Mouse (Mus musculus) embryonic facial prominence, embryonic 13.5 days (tissue): ENCODE measurements around the gene Fth1. TPM values are rescaled to one million over a fixed set of nuclear protein-coding genes. Genes with fewer than 3 reads are reported as not detected.

Source experiments
- ATAC-seq: fragments of 200-750 bp; cut with Nextera tagmentation; 2 replicates; pipeline ENCODE4 v1.8.0; 2017; ENCODE audit warnings: low read depth; ENCODE audit not compliant: insufficient number of reproducible peaks, insufficient read depth, low FRiP score, low TSS enrichment
- H3K27ac ChIP-seq: fragments of 300-500 bp; sonication (generic); 2 replicates; pipeline ENCODE4 v1.5.1; 2015; ENCODE audit warnings: moderate library complexity, mild to moderate bottlenecking, inconsistent platforms
- H3K27me3 ChIP-seq: fragments of 300-500 bp; sonication (generic); 2 replicates; pipeline ENCODE4 v1.6.1; 2015; ENCODE audit warnings: mild to moderate bottlenecking, inconsistent platforms
- H3K36me3 ChIP-seq: fragments of 300-500 bp; sonication (generic); 2 replicates; pipeline ENCODE4 v1.6.1; 2015; ENCODE audit warnings: mild to moderate bottlenecking, inconsistent platforms
- H3K4me1 ChIP-seq: fragments of 300-500 bp; sonication (generic); 2 replicates; pipeline ENCODE4 v1.6.1; 2015; ENCODE audit warnings: inconsistent platforms
- H3K4me2 ChIP-seq: fragments of 300-500 bp; sonication (generic); 2 replicates; pipeline ENCODE4 v1.6.1; 2015; ENCODE audit warnings: moderate library complexity, mild to moderate bottlenecking, inconsistent platforms
- H3K4me3 ChIP-seq: fragments of 300-500 bp; sonication (generic); 2 replicates; pipeline ENCODE4 v1.5.1; 2015; ENCODE audit warnings: mild to moderate bottlenecking, inconsistent platforms
- H3K9ac ChIP-seq: fragments of 300-500 bp; sonication (generic); 2 replicates; pipeline ENCODE4 v1.6.1; 2015; ENCODE audit warnings: mild to moderate bottlenecking, inconsistent platforms
- H3K9me3 ChIP-seq: fragments of 300-500 bp; sonication (generic); 2 replicates; pipeline ENCODE4 v1.6.1; 2016; ENCODE audit warnings: inconsistent platforms
- WGBS: fragments of 180-500 bp; shearing (Covaris S2); methylation state at CpG from one replicate; pipeline ENCODE4 v1.1.7; 2015; ENCODE audit warnings: mixed read lengths; 5-methylcytosine and 5-hydroxymethylcytosine counted together
- polyA plus RNA-seq: library from polyadenylated mRNA; unstranded; fragments of >200 nt; fragmentation: Nextera tagmentation; extraction: Ambion mirVana; gene quantifications from 2 replicates; pipeline ENCODE4 v1.2.1, GENCODE M21; 2015

Fth1 gene
- polyA plus RNA-seq, 1 experiment from 2014 or later = 1,553 TPM

DNA sequence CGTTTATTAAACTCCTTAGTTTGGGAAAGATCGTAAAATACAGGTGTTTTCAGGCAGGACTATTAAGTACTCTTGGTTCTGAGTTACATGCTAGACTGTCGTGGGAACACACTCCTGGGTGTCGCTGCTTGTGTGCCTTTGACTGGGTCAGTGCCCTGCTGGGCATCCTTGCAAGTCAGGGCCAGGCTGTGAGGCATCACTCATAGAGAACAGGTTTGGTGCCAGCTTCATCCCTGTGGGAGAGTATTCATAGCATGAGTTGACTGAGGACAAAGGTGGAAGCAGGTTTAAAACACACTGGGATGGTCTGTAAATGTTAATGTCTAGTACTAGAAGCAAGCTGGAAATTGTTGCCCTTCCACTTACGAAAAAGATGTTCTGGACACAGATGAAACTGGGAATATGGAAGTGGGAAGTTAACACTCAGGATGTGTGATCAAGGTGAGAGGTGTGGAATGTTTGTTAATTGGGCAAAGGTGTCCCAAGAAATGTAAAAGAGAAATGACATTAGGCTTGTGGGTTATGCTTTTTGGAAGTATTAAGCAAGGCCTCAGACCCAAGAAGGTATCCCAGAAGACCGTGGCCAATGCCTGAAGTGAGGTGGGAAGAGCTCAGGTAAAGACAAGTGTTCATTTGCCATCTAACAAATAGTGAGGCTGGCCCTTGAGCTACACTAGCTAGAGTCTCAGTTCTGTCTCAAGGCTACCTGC lies 4.9 kb downstream of the Fth1 start:
- no peak overlapping the region for H3K27ac ChIP-seq
- peaks cover 32% of the 10 kb centered on the region for H3K4me1 ChIP-seq
- peaks cover 30% of the 10 kb centered on the region for H3K36me3 ChIP-seq
- no peak overlapping the region for H3K4me2 ChIP-seq
- ATAC-seq = no peak
- H3K27me3 ChIP-seq = no peaks in the 10 kb centered on the region
- H3K9ac ChIP-seq = no peak overlapping the region
- no peaks in the 10 kb centered on the region for H3K9me3 ChIP-seq
- WGBS = 93% methylated on average over 6 of the region's 6 CpGs
- H3K4me3 ChIP-seq = no peak overlapping the region; the same call in 1 of the 2 replicates

DNA sequence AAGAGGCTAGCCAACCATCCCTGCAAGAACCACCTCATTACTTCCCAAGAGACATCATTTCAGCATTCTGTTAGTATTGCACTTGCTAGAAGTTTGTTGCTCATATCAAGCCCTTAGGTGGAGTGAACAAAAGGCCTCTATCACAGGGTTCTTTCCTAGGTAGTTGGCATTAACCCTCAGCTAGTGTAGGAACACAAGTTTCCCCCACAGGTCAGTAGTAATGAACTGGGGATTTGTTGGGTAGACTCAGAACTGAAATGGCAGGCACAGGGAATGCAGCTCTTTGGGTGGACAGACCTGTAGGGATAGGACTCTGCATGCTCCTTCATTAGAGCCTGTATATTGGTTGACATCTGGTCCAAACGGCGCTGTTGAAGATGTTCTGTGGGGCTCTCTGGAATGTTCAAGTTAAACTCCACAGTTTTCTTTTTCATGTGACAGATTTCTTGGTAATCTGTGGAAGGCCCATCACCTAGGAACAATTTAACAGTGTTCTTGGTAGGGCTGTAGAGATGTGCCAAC lies 5.6 kb downstream of the Fth1 start:
- no peaks in the 10 kb centered on the region for H3K9me3 ChIP-seq
- ATAC-seq = no peak
- peaks cover 32% of the 10 kb centered on the region for H3K4me1 ChIP-seq
- H3K27me3 ChIP-seq = no peaks in the 10 kb centered on the region
- H3K4me2 ChIP-seq = no peak overlapping the region
- H3K36me3 ChIP-seq = peaks cover 30% of the 10 kb centered on the region
- no peak overlapping the region for H3K9ac ChIP-seq
- no peak overlapping the region for H3K4me3 ChIP-seq
- 87% methylated on average over 2 of the region's 2 CpGs for WGBS
- H3K27ac ChIP-seq = no peak overlapping the region

DNA sequence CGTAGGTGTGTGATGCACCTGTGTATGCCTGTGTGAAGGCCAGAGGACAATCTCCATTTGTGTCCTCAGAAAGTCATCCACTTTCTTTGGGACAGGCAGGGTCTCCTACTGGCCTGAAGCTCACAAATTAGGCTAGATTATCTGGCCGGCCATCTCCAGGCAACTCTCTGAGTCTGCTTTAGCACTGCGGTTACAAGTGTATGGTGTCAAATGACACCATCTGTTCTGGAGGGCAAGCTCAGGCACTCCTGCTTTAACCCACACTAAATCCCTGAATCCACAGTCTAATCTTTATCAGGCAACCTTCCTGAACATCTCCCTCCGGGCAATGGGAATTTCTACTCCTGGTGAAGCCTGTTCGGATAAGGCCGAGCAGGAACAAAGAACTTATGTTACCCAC lies 6.8 kb downstream of the Fth1 start:
- WGBS = 14% methylated on average over 6 of the region's 6 CpGs
- peaks cover 24% of the 10 kb centered on the region for H3K4me1 ChIP-seq
- H3K27ac ChIP-seq = no peak overlapping the region; the same call in 1 of the 2 replicates
- peaks cover 30% of the 10 kb centered on the region for H3K36me3 ChIP-seq
- ATAC-seq = no peak
- H3K27me3 ChIP-seq = no peaks in the 10 kb centered on the region
- H3K4me2 ChIP-seq = no peak overlapping the region; the same call in 1 of the 2 replicates
- H3K9me3 ChIP-seq = no peaks in the 10 kb centered on the region
- H3K9ac ChIP-seq = no peak overlapping the region; the same call in 1 of the 2 replicates
- H3K4me3 ChIP-seq = no peak overlapping the region

DNA sequence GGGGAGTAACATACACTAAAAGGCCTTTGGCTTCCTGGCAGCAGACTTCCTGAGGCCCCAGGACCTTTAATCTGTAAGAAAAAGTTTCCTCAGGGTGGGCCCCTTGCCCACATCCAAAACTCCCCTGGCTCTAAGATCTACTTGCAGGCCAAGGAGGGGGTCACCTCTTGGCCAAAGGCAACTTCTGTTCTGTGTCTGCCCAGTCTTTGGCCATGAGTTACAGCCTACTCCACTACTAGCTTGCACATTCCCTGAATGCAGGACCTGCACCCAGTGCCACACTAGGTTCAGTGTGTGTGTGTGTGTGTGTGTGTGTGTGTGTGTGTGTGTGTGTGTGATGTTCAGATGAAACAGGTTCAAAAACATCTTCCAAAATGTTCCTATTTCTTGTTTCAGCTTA lies 7.2 kb downstream of the Fth1 start:
- H3K27ac ChIP-seq = peak overlapping the region; percentile 39; the same call in 1 of the 2 replicates
- ATAC-seq = no peak

DNA sequence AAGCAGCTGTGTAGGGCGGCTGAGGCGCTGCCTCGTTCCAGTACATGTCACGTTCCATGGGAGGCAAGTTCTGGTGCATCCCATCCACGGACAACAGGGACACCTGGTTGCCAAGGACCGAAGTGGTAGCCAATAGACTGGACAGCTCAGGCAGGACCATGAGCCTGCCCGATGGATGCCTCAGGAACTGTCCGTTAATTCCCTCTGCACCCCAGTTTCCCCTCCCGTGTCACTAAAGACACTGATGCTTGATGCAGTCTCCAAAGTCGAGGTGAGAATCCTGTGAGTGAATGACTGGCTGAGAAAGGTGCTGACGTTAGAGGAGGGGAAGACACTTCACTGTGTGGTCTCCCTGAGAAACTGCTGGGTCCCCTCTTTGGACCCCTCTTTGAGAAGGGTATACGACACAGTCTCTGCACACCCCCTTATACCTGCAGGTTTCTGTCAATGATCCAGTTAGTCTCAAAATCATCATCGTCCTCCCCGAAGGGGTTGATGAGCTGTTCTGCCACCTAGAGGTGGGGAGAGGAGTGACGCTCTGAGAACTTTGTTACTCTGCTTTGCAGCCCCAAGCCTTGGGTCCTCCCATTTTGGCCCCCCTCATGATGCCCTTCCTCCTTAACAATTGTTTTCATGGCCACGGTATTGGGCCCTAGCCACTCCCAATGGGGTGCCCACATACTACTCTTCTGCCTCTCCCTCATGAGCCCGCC lies 8.9 kb downstream of the Fth1 start:
- peaks cover 24% of the 10 kb centered on the region for H3K4me1 ChIP-seq
- ATAC-seq = no peak
- H3K27me3 ChIP-seq = no peaks in the 10 kb centered on the region
- H3K9ac ChIP-seq = no peak overlapping the region
- no peak overlapping the region for H3K4me3 ChIP-seq
- H3K36me3 ChIP-seq = peaks cover 23% of the 10 kb centered on the region
- no peak overlapping the region for H3K4me2 ChIP-seq
- WGBS = 67% methylated on average over 17 of the region's 17 CpGs
- H3K27ac ChIP-seq = no peak overlapping the region
- no peaks in the 10 kb centered on the region for H3K9me3 ChIP-seq

More for the DNA sequence above, 7.2 kb downstream of the Fth1 start:
- H3K36me3 ChIP-seq = peaks cover 30% of the 10 kb centered on the region
- peaks cover 26% of the 10 kb centered on the region for H3K4me1 ChIP-seq
- H3K27me3 ChIP-seq = no peaks in the 10 kb centered on the region
- no peak overlapping the region for H3K4me3 ChIP-seq
- peak overlapping the region; percentile 32; the same call in 1 of the 2 replicates for H3K9ac ChIP-seq
- no peak overlapping the region; the same call in 1 of the 2 replicates for H3K4me2 ChIP-seq
- H3K9me3 ChIP-seq = no peaks in the 10 kb centered on the region

DNA sequence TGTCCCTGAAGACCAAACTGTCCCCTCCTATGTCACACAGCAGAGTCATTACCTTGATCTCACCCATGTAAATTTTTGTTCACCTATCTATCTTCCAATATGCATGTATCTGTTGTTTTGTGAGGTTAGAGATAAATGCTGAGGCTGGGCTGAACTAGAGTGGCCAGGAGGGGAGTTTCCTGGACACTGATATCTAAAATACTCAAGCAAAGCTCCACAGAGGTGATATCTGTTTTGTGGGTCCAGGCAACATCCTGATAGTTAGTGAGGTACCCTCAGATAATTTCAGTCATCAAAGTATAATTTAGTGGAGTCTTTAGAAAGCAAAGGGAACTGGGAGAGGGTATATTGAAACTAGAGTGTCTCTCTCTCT lies 9.5 kb downstream of the Fth1 start:
- H3K4me2 ChIP-seq = no peak overlapping the region
- no peak overlapping the region for H3K27ac ChIP-seq
- ATAC-seq = no peak
- no peaks in the 10 kb centered on the region for H3K9me3 ChIP-seq
- H3K4me1 ChIP-seq = peaks cover 21% of the 10 kb centered on the region
- H3K36me3 ChIP-seq = peaks cover 18% of the 10 kb centered on the region
- no peaks in the 10 kb centered on the region for H3K27me3 ChIP-seq
- H3K9ac ChIP-seq = no peak overlapping the region
- H3K4me3 ChIP-seq = no peak overlapping the region

DNA sequence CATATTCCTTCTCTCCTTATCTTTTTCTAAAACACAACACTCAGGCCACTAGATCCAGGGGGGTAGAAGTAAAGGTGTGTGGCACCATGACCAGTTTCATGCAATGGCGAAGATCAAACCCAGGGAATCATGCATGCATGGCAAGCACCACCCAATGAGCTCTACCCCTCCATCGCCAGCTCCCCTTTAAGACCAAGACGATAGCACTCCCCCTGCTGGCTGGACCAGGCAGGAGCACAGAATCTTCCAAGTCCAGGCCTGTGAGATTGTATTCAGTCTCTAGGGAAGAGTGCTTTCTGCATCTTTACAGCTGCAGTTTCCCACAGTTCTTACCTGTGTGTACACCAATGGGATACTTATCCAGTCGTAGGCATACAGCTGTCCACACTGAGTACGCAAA lies 10.9 kb downstream of the Fth1 start:
- peaks cover 21% of the 10 kb centered on the region for H3K4me1 ChIP-seq
- no peak overlapping the region for H3K4me3 ChIP-seq
- no peaks in the 10 kb centered on the region for H3K9me3 ChIP-seq
- no peak overlapping the region for H3K9ac ChIP-seq
- H3K36me3 ChIP-seq = peaks cover 4% of the 10 kb centered on the region; the same call in 1 of the 2 replicates
- 24% methylated on average over 5 of the region's 5 CpGs for WGBS
- no peak for ATAC-seq
- H3K27me3 ChIP-seq = no peaks in the 10 kb centered on the region
- H3K27ac ChIP-seq = no peak overlapping the region
- no peak overlapping the region for H3K4me2 ChIP-seq

DNA sequence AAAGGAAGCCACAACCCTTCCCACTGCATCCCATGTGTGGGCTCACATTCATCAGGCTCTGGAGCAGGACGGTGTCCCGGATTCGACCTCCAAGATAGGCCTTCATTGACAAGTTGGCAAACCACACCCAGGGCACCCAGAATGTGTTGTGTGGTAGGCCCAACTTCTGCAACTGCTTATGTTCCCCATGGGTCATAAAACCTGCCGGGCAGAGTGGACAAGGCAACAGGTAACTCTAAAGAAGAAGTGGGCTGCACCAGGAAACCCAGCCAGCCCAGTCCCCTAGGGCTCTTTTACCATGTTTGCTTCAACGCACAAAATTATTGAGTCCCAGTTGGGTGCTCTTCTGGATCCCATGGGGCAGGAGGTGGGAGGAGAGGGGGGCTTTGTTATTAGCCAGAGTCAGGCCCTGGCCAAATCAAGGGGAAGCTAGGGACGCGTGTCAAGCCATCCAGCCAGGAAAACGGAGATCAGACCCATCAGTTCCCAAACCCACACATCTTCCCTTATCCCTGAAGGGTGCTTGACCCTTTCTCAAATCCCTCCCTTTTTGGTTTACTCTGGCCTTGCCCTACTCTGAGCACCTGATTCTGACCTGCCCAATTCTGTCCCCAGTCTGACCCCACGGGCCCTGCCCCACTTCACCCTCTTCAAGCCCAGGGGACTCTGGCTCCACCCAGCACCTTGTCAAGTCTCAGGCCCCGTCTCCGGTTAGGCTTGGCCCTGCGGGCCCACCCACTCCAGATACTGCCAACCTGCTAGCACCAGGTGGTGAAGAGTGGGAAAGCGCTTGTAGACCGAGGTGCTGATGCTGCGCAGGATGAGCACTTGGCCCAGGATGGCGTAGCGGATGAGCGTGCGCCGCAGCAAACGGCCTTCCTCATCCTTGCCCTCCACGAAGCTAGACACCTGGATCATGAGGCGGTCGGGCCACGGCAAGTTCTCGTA lies 11.9 kb downstream of the Fth1 start:
- H3K4me2 ChIP-seq = peak overlapping the region; percentile 62
- 43% methylated on average over 26 of the region's 26 CpGs for WGBS
- no peaks in the 10 kb centered on the region for H3K9me3 ChIP-seq
- H3K4me1 ChIP-seq = peaks cover 14% of the 10 kb centered on the region
- H3K36me3 ChIP-seq = no peaks in the 10 kb centered on the region
- 0 out of 2 replicates have a peak, but pooled peaks have one; percentile 34 for ATAC-seq
- H3K9ac ChIP-seq = peak overlapping the region; percentile 59
- no peak overlapping the region for H3K27ac ChIP-seq
- H3K27me3 ChIP-seq = no peaks in the 10 kb centered on the region
- H3K4me3 ChIP-seq = peak overlapping the region; percentile 38

DNA sequence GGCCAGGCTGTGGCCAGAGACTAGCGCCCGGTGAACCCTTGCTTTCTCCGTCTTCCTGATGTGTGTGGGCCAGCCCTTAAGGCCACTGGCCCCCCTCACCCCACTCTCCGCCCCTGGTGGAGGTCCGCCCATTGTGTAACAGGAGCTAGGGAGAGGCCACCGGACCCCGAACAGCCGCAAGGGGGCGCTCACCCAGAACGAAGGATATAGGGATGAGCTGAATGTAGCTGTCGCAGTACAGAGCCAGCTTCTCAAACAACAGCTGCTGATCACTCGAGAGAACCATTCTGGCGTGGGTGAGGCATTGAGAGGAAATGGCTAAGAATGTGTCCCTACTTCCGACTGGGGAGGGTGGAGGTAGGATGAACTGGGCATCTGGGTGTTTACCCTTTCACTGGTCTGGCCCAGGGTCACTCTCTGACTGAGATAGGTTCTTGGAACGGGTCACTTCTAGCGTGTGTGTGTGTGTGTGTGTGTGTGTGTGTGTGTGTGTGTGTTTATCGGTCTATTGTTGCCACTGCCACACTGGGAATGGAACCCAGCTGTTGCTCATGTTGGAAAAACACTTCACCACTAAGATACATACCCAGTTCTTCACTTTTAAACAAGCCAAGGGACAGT lies 12.7 kb downstream of the Fth1 start:
- Histone ChIP-seq H3K27me3 (no peaks in the 10 kb centered on the region), H3K4me2 (peak overlapping the region; percentile 62), H3K9ac (peak overlapping the region; percentile 59), H3K36me3 (no peaks in the 10 kb centered on the region), H3K27ac (no peak overlapping the region), H3K4me3 (peak overlapping the region; percentile 38), H3K9me3 (no peaks in the 10 kb centered on the region), H3K4me1 (peaks cover 10% of the 10 kb centered on the region)
- ATAC-seq = peak; percentile 71
- WGBS = 9% methylated on average over 17 of the region's 17 CpGs

DNA sequence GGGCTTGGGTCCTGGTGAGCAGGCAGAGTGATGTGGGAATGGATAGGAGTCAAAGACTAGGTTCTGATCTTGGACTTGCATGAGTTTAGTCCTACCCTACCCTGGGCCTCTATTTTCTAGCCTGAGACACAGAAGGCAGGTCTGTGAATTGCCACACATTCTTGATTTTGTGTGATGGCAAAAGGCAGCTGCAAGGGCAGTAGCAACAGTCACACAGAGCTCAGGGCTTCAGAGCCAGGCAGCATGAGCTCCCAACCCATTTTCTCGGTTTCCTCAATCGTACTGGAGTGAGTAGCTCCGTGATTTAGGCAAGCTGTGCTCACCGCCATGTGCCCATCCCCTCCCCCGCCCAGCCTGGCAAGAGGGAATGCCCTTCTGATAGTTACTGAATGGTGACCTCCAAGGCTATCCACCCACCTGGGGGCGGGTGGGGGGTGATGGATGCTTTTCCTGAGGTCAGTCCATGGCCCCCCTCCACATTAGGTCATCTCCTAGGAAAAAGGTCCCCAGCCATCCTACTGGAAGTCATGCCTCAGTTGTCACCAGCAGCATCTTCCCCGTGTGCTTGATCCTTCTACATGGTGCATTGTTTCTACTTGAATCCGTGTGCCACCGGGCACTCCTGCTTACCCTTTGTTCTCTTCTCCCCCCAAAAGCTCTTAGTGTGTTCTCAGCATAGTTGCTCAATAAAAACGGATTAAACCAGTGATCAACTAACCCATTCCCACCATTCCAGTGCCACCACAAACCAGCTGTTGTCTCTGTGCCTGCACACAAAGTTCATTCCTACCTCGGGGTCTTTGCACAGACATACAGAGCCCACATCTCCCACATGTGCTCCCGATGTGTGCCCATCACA lies 17.0 kb downstream of the Fth1 start:
- no peak overlapping the region for H3K4me3 ChIP-seq
- no peak for ATAC-seq

More for the DNA sequence above, 17.0 kb downstream of the Fth1 start:
- Histone ChIP-seq H3K27ac (no peak overlapping the region), H3K4me2 (no peak overlapping the region), H3K36me3 (no peaks in the 10 kb centered on the region), H3K9me3 (0 out of 2 replicates have a peak, but pooled peaks cover 3% of the 10 kb centered on the region), H3K27me3 (no peaks in the 10 kb centered on the region), H3K9ac (no peak overlapping the region), H3K4me1 (peaks cover 10% of the 10 kb centered on the region)
- 69% methylated on average over 12 of the region's 12 CpGs for WGBS
